Mouse (Mus musculus) MEL (cell line): Measurements from ENCODE around the gene Pdgfra. TPM values are rescaled to one million over a fixed set of nuclear protein-coding genes. Genes with fewer than 3 reads are reported as not detected.

Experiments
- DNase-seq: peaks from one replicate; pipeline ENCODE4 v3.0.0; 2011; ENCODE audit warnings: low read depth, low spot score
- H3K27ac ChIP-seq: 2 replicates; pipeline ENCODE4 v1.5.1; 2012; ENCODE audit warnings: low read depth, mild to moderate bottlenecking, control low read depth, low read length, moderate library complexity; ENCODE audit not compliant: control insufficient read depth
- H3K27me3 ChIP-seq, 2 experiments: fragments of 150-350 bp in 1 of 2; sonication (generic) in 1 of 2; 2 replicates each; pipeline ENCODE4 v1.6.1; 2012; ENCODE audit warnings: low read length in 2 of 2, mild to moderate bottlenecking in 2 of 2, improper control_type of control experiment in 1 of 2, moderate library complexity in 1 of 2; ENCODE audit not compliant: insufficient read depth in 2 of 2, control insufficient read depth in 1 of 2
- H3K36me3 ChIP-seq, 2 experiments: 2 replicates each; pipeline ENCODE4 v1.6.1; 2012 to 2014; ENCODE audit warnings: low read length in 2 of 2, improper control_type of control experiment in 1 of 2, inconsistent platforms in 1 of 2, mild to moderate bottlenecking in 1 of 2; ENCODE audit not compliant: insufficient read depth in 2 of 2, control insufficient read depth in 1 of 2
- H3K4me1 ChIP-seq, 2 experiments: fragments of 150-350 bp in 1 of 2; sonication (generic) in 1 of 2; 2 replicates each; pipeline ENCODE4 v1.6.1; 2012; ENCODE audit warnings: low read length in 2 of 2, improper control_type of control experiment in 1 of 2, mild to moderate bottlenecking in 1 of 2; ENCODE audit not compliant: insufficient read depth in 2 of 2, control insufficient read depth in 1 of 2
- H3K4me3 ChIP-seq, 2 experiments: fragments of 150-350 bp in 1 of 2; sonication (generic) in 1 of 2; 2 replicates each; pipeline ENCODE4 v1.5.1; 2012; ENCODE audit warnings: low read depth in 2 of 2, low read length in 2 of 2, mild to moderate bottlenecking in 2 of 2, moderate library complexity in 2 of 2, control low read depth in 1 of 2, improper control_type of control experiment in 1 of 2; ENCODE audit not compliant: control insufficient read depth in 1 of 2, insufficient read depth in 1 of 2
- H3K79me2 ChIP-seq: 2 replicates; pipeline ENCODE4 v1.6.1; 2012; ENCODE audit warnings: mild to moderate bottlenecking, low read length, moderate library complexity; ENCODE audit not compliant: control insufficient read depth, poor library complexity, insufficient read depth
- H3K9ac ChIP-seq: 2 replicates; pipeline ENCODE4 v1.6.1; 2012; ENCODE audit warnings: low read depth, mild to moderate bottlenecking, control low read depth, low read length, moderate library complexity; ENCODE audit not compliant: control insufficient read depth, poor library complexity, severe bottlenecking
- H3K9me3 ChIP-seq: fragments of 150-350 bp; sonication (generic); replicated peaks from 2 replicates; pipeline ENCODE4 v1.6.1; 2012; ENCODE audit warnings: mild to moderate bottlenecking, low read length, improper control_type of control experiment, moderate library complexity; ENCODE audit not compliant: insufficient read depth
- CHD1 ChIP-seq: IDR thresholded peaks from 2 replicates; pipeline ENCODE4 v1.6.1; 2012; ENCODE audit warnings: low read depth, mild to moderate bottlenecking, inconsistent platforms, low read length, improper control_type of control experiment
- CTCF ChIP-seq, 3 experiments: IDR thresholded peaks in 2 of 3; conservative IDR thresholded peaks in 1 of 3; 2 replicates each; pipeline ENCODE4 v1.5.1; 2011 to 2012; ENCODE audit warnings: low read length in 3 of 3, low read depth in 2 of 3, mild to moderate bottlenecking in 2 of 3, improper control_type of control experiment in 1 of 3, inconsistent platforms in 1 of 3, mixed read lengths in 1 of 3, moderate library complexity in 1 of 3; ENCODE audit not compliant: control insufficient read depth in 1 of 3, insufficient read depth in 1 of 3, poor library complexity in 1 of 3, severe bottlenecking in 1 of 3
- E2F4 ChIP-seq: IDR thresholded peaks from 2 replicates; pipeline ENCODE4 v1.6.1; 2011; ENCODE audit warnings: low read depth, low read length, improper control_type of control experiment, borderline replicate concordance
- ELF1 ChIP-seq: IDR thresholded peaks from 2 replicates; pipeline ENCODE4 v1.6.1; 2014; ENCODE audit warnings: low read depth, mild to moderate bottlenecking, inconsistent platforms, low read length, improper control_type of control experiment, moderate library complexity
- EP300 ChIP-seq, 2 experiments: IDR thresholded peaks; 2 replicates each; pipeline ENCODE4 v1.6.1; 2011; ENCODE audit warnings: improper control_type of control experiment in 2 of 2, low read length in 2 of 2, low read depth in 1 of 2, mild to moderate bottlenecking in 1 of 2
- GABPA ChIP-seq: IDR thresholded peaks from 2 replicates; pipeline ENCODE4 v1.6.1; 2012; ENCODE audit warnings: low read depth, mild to moderate bottlenecking, inconsistent platforms, low read length, improper control_type of control experiment, moderate library complexity
- GATA1 ChIP-seq: IDR thresholded peaks from 2 replicates; pipeline ENCODE4 v1.6.1; 2011; ENCODE audit warnings: low read depth, low read length, improper control_type of control experiment
- HCFC1 ChIP-seq: IDR thresholded peaks from 2 replicates; pipeline ENCODE4 v1.6.1; 2012; ENCODE audit warnings: low read depth, mild to moderate bottlenecking, inconsistent platforms, low read length, improper control_type of control experiment, moderate library complexity
- MAFK ChIP-seq: IDR thresholded peaks from 2 replicates; pipeline ENCODE4 v1.6.1; 2011; ENCODE audit warnings: low read depth, mild to moderate bottlenecking, low read length, improper control_type of control experiment, borderline replicate concordance
- MAX ChIP-seq: IDR thresholded peaks from 2 replicates; pipeline ENCODE4 v1.6.1; 2011; ENCODE audit warnings: low read length, improper control_type of control experiment
- MAZ ChIP-seq: IDR thresholded peaks from 2 replicates; pipeline ENCODE4 v1.6.1; 2012; ENCODE audit warnings: low read depth, mild to moderate bottlenecking, inconsistent platforms, low read length, improper control_type of control experiment
- MXI1 ChIP-seq: IDR thresholded peaks from 2 replicates; pipeline ENCODE4 v1.6.1; 2011; ENCODE audit warnings: mild to moderate bottlenecking, low read depth, low read length, improper control_type of control experiment
- MYB ChIP-seq: IDR thresholded peaks from 2 replicates; pipeline ENCODE4 v1.6.1; 2011; ENCODE audit warnings: mild to moderate bottlenecking, low read depth, low read length, improper control_type of control experiment
- MYC ChIP-seq: IDR thresholded peaks from 2 replicates; pipeline ENCODE4 v1.6.1; 2011; ENCODE audit warnings: low read depth, mild to moderate bottlenecking, low read length, improper control_type of control experiment, moderate library complexity
- NELFE ChIP-seq: IDR thresholded peaks from 2 replicates; pipeline ENCODE4 v1.6.1; 2011; ENCODE audit warnings: low read depth, low read length, improper control_type of control experiment
- POLR2A ChIP-seq, 2 experiments: IDR thresholded peaks; 2 replicates each; pipeline ENCODE4 v1.6.1; 2011 to 2012; ENCODE audit warnings: low read length in 2 of 2, mild to moderate bottlenecking in 2 of 2, control low read depth in 1 of 2, improper control_type of control experiment in 1 of 2, low read depth in 1 of 2, moderate library complexity in 1 of 2; ENCODE audit not compliant: control insufficient read depth in 1 of 2, insufficient read depth in 1 of 2, poor library complexity in 1 of 2
- POLR2AphosphoS2 ChIP-seq: IDR thresholded peaks from 2 replicates; pipeline ENCODE4 v1.6.1; 2011; ENCODE audit warnings: low read length, improper control_type of control experiment
- POLR2AphosphoS5 ChIP-seq: IDR thresholded peaks from 2 replicates; pipeline ENCODE4 v1.6.1; 2012; ENCODE audit warnings: low read depth, borderline replicate concordance, mild to moderate bottlenecking, inconsistent platforms, low read length, moderate library complexity, mixed read lengths
- RAD21 ChIP-seq: IDR thresholded peaks from 2 replicates; pipeline ENCODE4 v1.6.1; 2011; ENCODE audit warnings: mild to moderate bottlenecking, low read depth, low read length, improper control_type of control experiment
- RCOR1 ChIP-seq: IDR thresholded peaks from 2 replicates; pipeline ENCODE4 v1.6.1; 2012; ENCODE audit warnings: low read depth, mild to moderate bottlenecking, inconsistent platforms, low read length, improper control_type of control experiment
- SMC3 ChIP-seq: IDR thresholded peaks from 2 replicates; pipeline ENCODE4 v1.6.1; 2011; ENCODE audit warnings: low read depth, low read length, improper control_type of control experiment
- TAL1 ChIP-seq: IDR thresholded peaks from 2 replicates; pipeline ENCODE4 v1.6.1; 2012; ENCODE audit warnings: mild to moderate bottlenecking, inconsistent platforms, low read length, moderate library complexity, mixed read lengths
- TBP ChIP-seq: IDR thresholded peaks from 2 replicates; pipeline ENCODE4 v1.8.0; 2011; ENCODE audit warnings: low read depth, low read length, improper control_type of control experiment
- ZC3H11A ChIP-seq: IDR thresholded peaks from 2 replicates; pipeline ENCODE4 v1.6.1; 2012; ENCODE audit warnings: low read depth, mild to moderate bottlenecking, inconsistent platforms, low read length, improper control_type of control experiment
- ZKSCAN1 ChIP-seq: IDR thresholded peaks from 2 replicates; pipeline ENCODE4 v1.6.1; 2012; ENCODE audit warnings: low read depth, mild to moderate bottlenecking, inconsistent platforms, low read length, improper control_type of control experiment, moderate library complexity
- polyA plus RNA-seq, 2 experiments: library from polyadenylated mRNA; stranded (reverse) in 1 of 2; unstranded in 1 of 2; fragments of >175 nt in 1 of 2; fragments of >200 nt in 1 of 2; gene quantifications; 2 replicates each; pipeline versions ENCODE4 v1.2.1 to v1.2.4; 2012; ENCODE audit warnings: low replicate concordance in 2 of 2, low read depth in 1 of 2; ENCODE audit not compliant: insufficient read length in 2 of 2, insufficient read depth in 1 of 2, missing spikeins in 1 of 2
- total RNA-seq: library from RNA; depleted of rRNA; stranded (reverse); fragments of 300-350 nt; gene quantifications from 2 replicates; pipeline ENCODE4 v1.2.3, GENCODE M21; 2012

The Pdgfra gene
- total and polyA plus RNA-seq, 3 experiments = 0.07 TPM; not detected in 2

- peaks cover 0 to 2% of the 10 kb centered on the region in 2 experiments; a peak in 2 of 4 replicates for H3K27me3 ChIP-seq
- no peak overlapping the region for H3K9ac ChIP-seq
- no peaks in the 10 kb centered on the region for H3K9me3 ChIP-seq
- H3K4me3 ChIP-seq = no peak overlapping the region
- H3K4me1 ChIP-seq = no peaks in the 10 kb centered on the region
- H3K36me3 ChIP-seq = no peaks in the 10 kb centered on the region
- DNase-seq = peak; percentile 49
- no peaks in the 10 kb centered on the region for H3K79me2 ChIP-seq
- TF ChIP-seq GABPA (no peak), ZC3H11A (0 out of 2 replicates have a peak, but pooled peaks have one; percentile 23), MYB (no peak), RAD21 (peak; percentile 30), CTCF (IDR thresholded peaks at IDR 0.05 in 2 of 3, conservative IDR thresholded peaks at IDR 0.05 in 1 of 3; ENCODE audit: control insufficient read depth in 1 of 3, insufficient read depth in 1 of 3, low read depth in 2 of 3, low read length in 3 of 3, poor library complexity in 1 of 3, severe bottlenecking in 1 of 3) (peak; percentile 73 to 86 (median 83)), SMC3 (peak; percentile 61)
- H3K27ac ChIP-seq = no peak overlapping the region
Observed at GRCm38 (mm10) chr5:75118840-75119239, 33.3 kb upstream of the Pdgfra start.

GRCm38 (mm10) chr5:75121646-75122045 is 30.4 kb upstream of the Pdgfra start:
- no peaks in the 10 kb centered on the region for H3K79me2 ChIP-seq
- no peaks in the 10 kb centered on the region for H3K4me1 ChIP-seq
- H3K9me3 ChIP-seq = no peaks in the 10 kb centered on the region
- H3K27ac ChIP-seq = no peak overlapping the region
- no peak overlapping the region for H3K4me3 ChIP-seq
- no peak for DNase-seq
- H3K27me3 ChIP-seq = peaks cover 0 to 4% of the 10 kb centered on the region in 2 experiments; a peak in 2 of 4 replicates
- TF ChIP-seq GATA1 = no peak
- no peak for TF ChIP-seq CTCF (IDR thresholded peaks at IDR 0.05 in 2 of 3, conservative IDR thresholded peaks at IDR 0.05 in 1 of 3; ENCODE audit: control insufficient read depth in 1 of 3, insufficient read depth in 1 of 3, low read depth in 2 of 3, low read length in 3 of 3, poor library complexity in 1 of 3, severe bottlenecking in 1 of 3)
- no peak for TF ChIP-seq NELFE
- no peak for TF ChIP-seq POLR2AphosphoS5
- TF ChIP-seq MAZ = no peak
- TF ChIP-seq MAFK = no peak
- no peaks in the 10 kb centered on the region for H3K36me3 ChIP-seq
- H3K9ac ChIP-seq = no peak overlapping the region

- Histone ChIP-seq H3K4me1 (no peaks in the 10 kb centered on the region; a peak in 1 of 4 replicates), H3K79me2 (no peaks in the 10 kb centered on the region)
Observed at GRCm38 (mm10) chr5:75134681-75135080, 17.4 kb upstream of the Pdgfra start.

More at GRCm38 (mm10) chr5:75134681-75135080, 17.4 kb upstream of the Pdgfra start:
- Histone ChIP-seq H3K4me3 (no peak overlapping the region), H3K9me3 (no peaks in the 10 kb centered on the region), H3K36me3 (no peaks in the 10 kb centered on the region), H3K27me3 (peaks cover 0 to 2% of the 10 kb centered on the region in 2 experiments; a peak in 2 of 4 replicates), H3K27ac (no peak overlapping the region), H3K9ac (no peak overlapping the region)
- no peak for DNase-seq
- TF ChIP-seq NELFE (no peak), TAL1 (no peak), MAX (no peak), ZKSCAN1 (no peak), MXI1 (no peak), ELF1 (no peak), CHD1 (no peak), RCOR1 (no peak), POLR2AphosphoS5 (no peak), POLR2A (IDR thresholded peaks at IDR 0.05; ENCODE audit: control insufficient read depth in 1 of 2, insufficient read depth in 1 of 2, low read depth in 1 of 2, low read length in 2 of 2, poor library complexity in 1 of 2) (no peak), POLR2AphosphoS2 (no peak), TBP (no peak), E2F4 (no peak), SMC3 (no peak), CTCF (IDR thresholded peaks at IDR 0.05 in 2 of 3, conservative IDR thresholded peaks at IDR 0.05 in 1 of 3; ENCODE audit: control insufficient read depth in 1 of 3, insufficient read depth in 1 of 3, low read depth in 2 of 3, low read length in 3 of 3, poor library complexity in 1 of 3, severe bottlenecking in 1 of 3) (no peak), MYC (no peak), MAFK (no peak), HCFC1 (no peak), EP300 (IDR thresholded peaks at IDR 0.05; ENCODE audit: low read depth in 1 of 2, low read length in 2 of 2) (no peak), RAD21 (no peak)
